Mouse (Mus musculus) liver, postnatal 0 days (tissue): ENCODE measurements around the gene Gm20388. TPM values are rescaled to one million over a fixed set of nuclear protein-coding genes. Genes with fewer than 3 reads are reported as not detected.

ENCODE experiments used
- ATAC-seq: fragments of 200-750 bp; cut with Nextera tagmentation; 2 replicates; pipeline ENCODE4 v1.8.0; 2017; ENCODE audit warnings: mild to moderate bottlenecking, moderate library complexity
- DNase-seq: peaks from one replicate; pipeline ENCODE4 v3.0.0-alpha.2; 2016
- H3K27ac ChIP-seq: fragments of 300-500 bp; sonication (generic); 2 replicates; pipeline ENCODE4 v1.5.1; 2014; ENCODE audit warnings: antibody characterized with exemption, moderate library complexity, mild to moderate bottlenecking, low read depth
- H3K27me3 ChIP-seq: fragments of 300-500 bp; sonication (generic); 2 replicates; pipeline ENCODE4 v1.6.1; 2014; ENCODE audit warnings: low read length, control low read depth, mixed read lengths; ENCODE audit not compliant: insufficient read depth
- H3K36me3 ChIP-seq: fragments of 300-500 bp; sonication (generic); replicated peaks from 2 replicates; pipeline ENCODE4 v1.6.1; 2014; ENCODE audit warnings: mild to moderate bottlenecking, control low read depth, low read length, moderate library complexity, mixed read lengths; ENCODE audit not compliant: insufficient read depth
- H3K4me1 ChIP-seq: fragments of 300-500 bp; sonication (generic); 2 replicates; pipeline ENCODE4 v1.6.1; 2014; ENCODE audit warnings: antibody characterized with exemption, mild to moderate bottlenecking, control low read depth; ENCODE audit not compliant: insufficient read depth
- H3K4me2 ChIP-seq: fragments of 300-500 bp; sonication (generic); 2 replicates; pipeline ENCODE4 v1.6.1; 2014; ENCODE audit warnings: low read depth, mild to moderate bottlenecking, low read length, moderate library complexity, mixed read lengths
- H3K4me3 ChIP-seq: fragments of 300-500 bp; sonication (generic); 2 replicates; pipeline ENCODE4 v1.5.1; 2014; ENCODE audit warnings: low read depth, low read length
- H3K9ac ChIP-seq: fragments of 300-500 bp; sonication (generic); replicated peaks from 2 replicates; pipeline ENCODE4 v1.6.1; 2014; ENCODE audit warnings: mild to moderate bottlenecking, moderate library complexity
- H3K9me3 ChIP-seq: fragments of 300-500 bp; sonication (generic); 2 replicates; pipeline ENCODE4 v1.6.1; 2016; ENCODE audit warnings: mild to moderate bottlenecking, control low read depth, low read length, mixed read lengths
- CTCF ChIP-seq: sonication (generic); IDR thresholded peaks from 2 replicates; pipeline ENCODE4 v1.5.1; 2016; ENCODE audit warnings: antibody characterized with exemption, low read depth
- EP300 ChIP-seq: IDR thresholded peaks from 2 replicates; pipeline ENCODE4 v1.6.1; 2016; ENCODE audit warnings: antibody characterized with exemption, low read depth, mild to moderate bottlenecking
- WGBS: fragments of 180-500 bp; shearing (Covaris S2); extraction: QIAGEN DNeasy Blood & Tissue Kit; methylation state at CpG from one replicate; pipeline ENCODE4 v1.1.7; 2014; ENCODE audit not compliant: insufficient replicate concordance; 5-methylcytosine and 5-hydroxymethylcytosine counted together
- polyA plus RNA-seq: library from polyadenylated mRNA; unstranded; fragments of >200 nt; fragmentation: Nextera tagmentation; extraction: Ambion mirVana; gene quantifications from 2 replicates; pipeline ENCODE4 v1.2.1, GENCODE M21; 2015

The Gm20388 gene
- polyA plus RNA-seq, 1 experiment from 2014 or later, result not detected

- H3K4me1 ChIP-seq, result no peaks in the 10 kb centered on the region
- H3K4me2 ChIP-seq, result no peak overlapping the region
- 59% methylated on average over 10 of the region's 10 CpGs for WGBS
- H3K27ac ChIP-seq, result no peak overlapping the region
- no peaks in the 10 kb centered on the region for H3K36me3 ChIP-seq
- H3K9me3 ChIP-seq, result no peaks in the 10 kb centered on the region
- no peak overlapping the region for H3K4me3 ChIP-seq
- TF ChIP-seq CTCF (no peak), EP300 (no peak)
- no peak overlapping the region for H3K9ac ChIP-seq
- H3K27me3 ChIP-seq, result no peaks in the 10 kb centered on the region
- DNase-seq (no peak), ATAC-seq (no peak)
Measured at GRCm38 (mm10) chr8:122155082-122155643, 2244.5 kb downstream of the Gm20388 start.

GRCm38 (mm10) chr8:122155964-122156363 is 2245.3 kb downstream of the Gm20388 start:
- H3K9ac ChIP-seq, result no peak overlapping the region
- no peaks in the 10 kb centered on the region for H3K27me3 ChIP-seq
- no peak overlapping the region for H3K4me3 ChIP-seq
- 79% methylated on average over 9 of the region's 9 CpGs for WGBS
- DNase-seq (no peak), ATAC-seq (no peak)
- H3K36me3 ChIP-seq, result no peaks in the 10 kb centered on the region
- H3K4me2 ChIP-seq, result no peak overlapping the region
- TF ChIP-seq EP300 (no peak), CTCF (no peak)
- H3K9me3 ChIP-seq, result no peaks in the 10 kb centered on the region
- H3K4me1 ChIP-seq, result no peaks in the 10 kb centered on the region
- no peak overlapping the region for H3K27ac ChIP-seq

GRCm38 (mm10) chr8:122157689-122158088 is 2247.0 kb downstream of the Gm20388 start:
- Histone ChIP-seq H3K27ac (no peak overlapping the region), H3K4me1 (no peaks in the 10 kb centered on the region), H3K4me2 (no peak overlapping the region), H3K9me3 (no peaks in the 10 kb centered on the region), H3K27me3 (no peaks in the 10 kb centered on the region), H3K9ac (no peak overlapping the region), H3K4me3 (no peak overlapping the region), H3K36me3 (no peaks in the 10 kb centered on the region)
- ATAC-seq (no peak), DNase-seq (no peak)
- TF ChIP-seq EP300 (no peak), CTCF (no peak)
- 78% methylated on average over 12 of the region's 12 CpGs for WGBS

GRCm38 (mm10) chr8:122160165-122160564 is 2249.5 kb downstream of the Gm20388 start:
- Histone ChIP-seq H3K27me3 (no peaks in the 10 kb centered on the region), H3K4me3 (no peak overlapping the region), H3K27ac (no peak overlapping the region), H3K9me3 (no peaks in the 10 kb centered on the region), H3K4me2 (no peak overlapping the region), H3K9ac (no peak overlapping the region), H3K4me1 (no peaks in the 10 kb centered on the region), H3K36me3 (no peaks in the 10 kb centered on the region)
- ATAC-seq, result no peak
- TF ChIP-seq EP300 (no peak), CTCF (no peak)
- DNase-seq, result no peak
- 57% methylated on average over 5 of the region's 5 CpGs for WGBS

- DNase-seq (peak; percentile 88), ATAC-seq (peak; percentile 71; the same call in 1 of the 2 replicates)
- no peak overlapping the region for H3K4me2 ChIP-seq
- TF ChIP-seq CTCF (peak; percentile 94), EP300 (no peak)
- H3K4me3 ChIP-seq, result no peak overlapping the region
- no peaks in the 10 kb centered on the region for H3K9me3 ChIP-seq
- H3K27me3 ChIP-seq, result no peaks in the 10 kb centered on the region
- H3K27ac ChIP-seq, result no peak overlapping the region
- H3K4me1 ChIP-seq, result no peaks in the 10 kb centered on the region
- no peak overlapping the region for H3K9ac ChIP-seq
- H3K36me3 ChIP-seq, result no peaks in the 10 kb centered on the region
- 26% methylated on average over 8 of the region's 8 CpGs for WGBS
Measured at GRCm38 (mm10) chr8:122162992-122163391, 2252.4 kb downstream of the Gm20388 start.

GRCm38 (mm10) chr8:122167204-122167860 is 2256.7 kb downstream of the Gm20388 start:
- TF ChIP-seq EP300, result no peak
- TF ChIP-seq CTCF, result no peak
- Histone ChIP-seq H3K9ac (no peak overlapping the region), H3K36me3 (no peaks in the 10 kb centered on the region), H3K27ac (no peak overlapping the region), H3K4me3 (no peak overlapping the region), H3K4me1 (no peaks in the 10 kb centered on the region), H3K9me3 (no peaks in the 10 kb centered on the region), H3K27me3 (no peaks in the 10 kb centered on the region), H3K4me2 (no peak overlapping the region)
- ATAC-seq (no peak), DNase-seq (no peak)
- 75% methylated on average over 14 of the region's 14 CpGs for WGBS
